Mouse (Mus musculus) adrenal gland, adult (tissue): ENCODE results near the gene Vezf1.

ENCODE experiments used
- DNase-seq, 2 experiments: peaks; one replicate each; pipeline ENCODE4 v3.0.0; 2022 to 2023; ENCODE audit warnings: low spot score in 1 of 2; ENCODE audit not compliant: inconsistent age in 2 of 2

Vezf1 gene

DNA sequence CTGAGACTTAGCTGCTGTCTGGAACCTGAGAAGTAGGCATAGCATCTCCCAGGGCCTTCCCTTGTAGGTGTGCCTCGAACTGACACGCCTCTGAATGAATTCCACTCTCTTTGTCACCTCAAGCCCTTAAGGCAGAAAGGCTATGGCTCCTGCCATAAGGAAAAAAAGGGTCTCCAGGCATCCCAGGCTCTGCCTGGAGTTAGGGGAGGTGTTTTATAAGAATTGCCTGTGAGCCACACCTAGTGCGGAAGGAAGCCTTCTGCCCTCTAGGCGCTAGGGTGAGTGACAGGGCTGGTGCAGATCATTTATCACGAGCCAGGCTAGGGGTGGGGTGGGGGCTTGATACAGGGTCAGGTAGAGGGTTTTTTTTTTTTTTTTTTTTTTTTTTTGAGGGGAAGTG is 54.9 kb downstream of the Vezf1 start:
- no peak for DNase-seq

GRCm38 (mm10) chr11:88123731-88124130 is 55.7 kb downstream of the Vezf1 start:
- DNase-seq: no peak

DNA sequence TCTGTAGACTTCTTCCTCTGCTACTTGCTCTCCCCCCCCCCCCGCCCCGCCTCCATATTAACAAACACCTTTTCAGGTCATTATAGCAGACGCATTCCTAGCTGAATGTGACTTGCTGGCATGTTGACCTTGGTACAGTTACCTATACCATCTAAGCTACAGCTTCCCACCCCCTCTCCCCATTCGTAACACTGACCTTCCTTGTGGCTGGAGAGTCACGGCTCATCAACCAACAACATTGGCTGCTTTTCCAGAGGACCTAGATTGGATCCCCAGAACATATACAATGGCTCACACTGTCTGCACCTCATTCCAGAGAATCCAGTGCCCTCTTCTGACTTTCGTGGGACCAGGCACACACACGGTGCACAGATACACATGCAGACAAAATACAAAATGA is 57.4 kb downstream of the Vezf1 start:
- no peak for DNase-seq

GRCm38 (mm10) chr11:88126306-88126793 is 58.3 kb downstream of the Vezf1 start:
- DNase-seq: no peak

DNA sequence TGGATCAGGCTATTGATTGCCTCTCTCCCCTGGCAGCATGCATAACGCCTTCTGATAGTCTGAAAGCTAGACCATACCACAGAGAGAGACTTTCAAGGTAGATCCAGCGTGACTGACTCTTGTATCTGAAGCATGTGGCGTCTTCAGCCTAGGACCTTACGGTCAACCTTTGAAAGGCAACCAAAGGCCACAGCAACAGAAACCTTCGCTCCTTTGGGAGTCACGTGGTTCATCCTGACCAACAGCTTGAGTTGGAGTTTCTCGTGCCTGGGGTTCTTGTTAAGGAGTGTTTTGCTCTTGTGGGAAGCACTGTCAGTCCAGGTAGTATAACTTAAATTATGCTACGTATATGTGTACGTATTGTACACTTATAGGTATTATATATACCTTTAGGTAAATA is 60.4 kb downstream of the Vezf1 start:
- DNase-seq: no peak

GRCm38 (mm10) chr11:88129281-88129680 is 61.2 kb downstream of the Vezf1 start:
- DNase-seq: no peak

- no peak for DNase-seq
These were observed 61.9 kb downstream of the Vezf1 start for GRCm38 (mm10) chr11:88129935-88130334.

DNA sequence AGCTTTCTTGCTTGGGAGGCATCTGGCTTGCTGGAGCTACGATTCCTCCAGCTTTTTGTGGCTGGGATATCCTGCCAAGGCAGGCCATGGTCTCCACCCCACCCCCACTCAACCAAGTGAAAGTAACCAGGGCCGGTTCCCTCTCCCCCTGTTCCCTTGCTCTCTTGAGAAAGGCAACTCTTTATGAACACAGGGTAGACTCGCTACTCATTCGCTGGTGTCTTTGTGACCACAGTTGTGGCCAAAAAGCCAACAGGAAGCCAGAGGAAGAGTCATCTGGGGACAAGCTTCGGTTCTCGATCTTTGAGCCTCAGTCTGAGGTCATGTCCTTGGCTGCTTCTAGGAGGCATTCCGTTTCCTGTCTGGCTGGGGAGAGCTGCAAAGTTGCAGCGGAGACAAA is 63.8 kb downstream of the Vezf1 start:
- DNase-seq: peak; percentile 81 to 94
